Mouse (Mus musculus) right cerebral cortex, postnatal 36 days (tissue): ENCODE results near the gene Ipp.

Source experiments
- DNase-seq, 2 experiments: peaks; one replicate each; pipeline ENCODE4 v3.0.0; 2022; ENCODE audit warnings: low spot score in 2 of 2, mixed read lengths in 1 of 2

Ipp gene

GRCm38 (mm10) chr4:116557306-116558121, 50.2 kb downstream of the Ipp start, which contains the start of gene Gpbp1l1:
TSS of gene Gpbp1l1 (plus strand) at chr4:116557658.
- peak; percentile 97 for DNase-seq

- no peak for DNase-seq
These were observed 51.0 kb downstream of the Ipp start for GRCm38 (mm10) chr4:116558151-116558882.
